In the genomic region with DNA sequence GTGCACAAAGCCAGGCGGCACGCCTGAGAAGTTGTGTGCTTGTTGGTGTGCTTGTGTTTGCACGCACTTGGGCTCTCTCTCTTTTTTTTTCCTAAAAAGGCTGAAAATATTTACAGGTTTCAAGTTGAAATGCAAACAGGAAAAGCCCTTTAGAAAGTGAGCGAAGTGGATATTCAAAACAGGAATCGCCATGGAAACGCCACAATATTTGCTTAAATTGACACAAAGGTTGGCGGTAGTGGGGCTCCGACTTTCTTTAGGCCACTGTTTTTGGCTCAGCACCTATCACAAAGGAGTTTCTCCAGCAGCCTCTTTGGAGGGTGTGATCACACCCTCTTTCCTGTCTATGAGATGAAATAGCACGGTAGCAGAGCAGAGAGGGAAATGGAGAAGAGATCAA, we compare ENCODE assay signal across 1 mouse cellular context.
TF ChIP-seq lines count a peak whose summit lies in the region.

No protein-coding gene starts in this region.

TF ChIP-seq in CH12.LX, 34 proteins besides CTCF, POLR2A, EP300 and RAD21:
- TF ChIP-seq ELF1 (IDR thresholded peaks at IDR 0.05; ENCODE audit: low read depth, low read length): 0 out of 2 replicates have a peak, but pooled peaks have one; percentile 14
- TF ChIP-seq MAX (IDR thresholded peaks at IDR 0.05; ENCODE audit: low read length): no peak
- TF ChIP-seq UBTF (IDR thresholded peaks at IDR 0.05; ENCODE audit: low read depth, low read length): no peak
